Mouse (Mus musculus) left cerebral cortex, postnatal 10 days (tissue): Measurements from ENCODE around the gene Gm10100. TPM values are rescaled to one million over a fixed set of nuclear protein-coding genes. Genes with fewer than 3 reads are reported as not detected.
"Not testable (repeated sequence)": the region's sequence is repeated elsewhere in the genome, so short reads cannot be mapped to it uniquely, and the experiment has no call there.

Experiments used
- DNase-seq, 2 experiments: peaks; one replicate each; pipeline ENCODE4 v3.0.0; 2021 to 2022; ENCODE audit warnings: low spot score in 2 of 2, mixed read lengths in 1 of 2; ENCODE audit errors: extremely low spot score in 1 of 2
- intact Hi-C: fragments of 180-260 bp; cut with DNase I; formaldehyde crosslinking; loops from one replicate; pipeline ENCODE4 v1.15.1; 2025
- total RNA-seq, 2 experiments: library from RNA; stranded (reverse); gene quantifications; 2 replicates each; pipeline ENCODE4 v1.2.3; 2021

Gene Gm10100
- total RNA-seq: not detected

GRCm38 (mm10) chr10:77726186-77726585 is at the start of gene Gm10100:
TSS of gene Gm10100 (plus strand) at chr10:77726486.
- DNase-seq: no peak
- intact Hi-C loops: no loop called here

- intact Hi-C loops: no loop called here
- peak in 1 of 2 experiments; percentile 33 for DNase-seq
Observed at GRCm38 (mm10) chr10:77677562-77677961, 48.7 kb upstream of the Gm10100 start.

- intact Hi-C loops: no loop called here
- no peak for DNase-seq
Observed at GRCm38 (mm10) chr10:77682994-77683393, 43.3 kb upstream of the Gm10100 start.

- intact Hi-C loops: no loop called here
- no peak for DNase-seq
Observed at GRCm38 (mm10) chr10:77684181-77684580, 42.1 kb upstream of the Gm10100 start.

- no peak for DNase-seq
- intact Hi-C loops: no loop called here
Observed at GRCm38 (mm10) chr10:77685895-77686664, 40.2 kb upstream of the Gm10100 start, which contains the start of gene Tspear. TSS of gene Tspear (plus strand) at chr10:77686569.

GRCm38 (mm10) chr10:77687021-77687420 is 39.3 kb upstream of the Gm10100 start:
- DNase-seq: no peak
- intact Hi-C loops: no loop called here

GRCm38 (mm10) chr10:77690356-77690807 is 35.9 kb upstream of the Gm10100 start, which contains the start of gene Gm19402:
TSS of gene Gm19402 (minus strand) at chr10:77690757.
- DNase-seq, intact Hi-C loops: not testable (repeated sequence)

- DNase-seq: no peak
- intact Hi-C loops: no loop called here
Observed at GRCm38 (mm10) chr10:77697133-77697532, 29.2 kb upstream of the Gm10100 start, which contains the start of gene Gm9508. TSS of gene Gm9508 (minus strand) at chr10:77697233.

GRCm38 (mm10) chr10:77706326-77706725 is 20.0 kb upstream of the Gm10100 start, which contains the start of gene Gm10272:
TSS of gene Gm10272 (plus strand) at chr10:77706626.
- no peak for DNase-seq
- intact Hi-C loops: no loop called here

GRCm38 (mm10) chr10:77709831-77710230 is 16.5 kb upstream of the Gm10100 start:
- intact Hi-C loops: no loop called here
- no peak for DNase-seq

GRCm38 (mm10) chr10:77711157-77711556 is 15.1 kb upstream of the Gm10100 start, which contains the start of gene Gm10024:
TSS of gene Gm10024 (plus strand) at chr10:77711457.
- DNase-seq, intact Hi-C loops: not testable (repeated sequence)

- no peak for DNase-seq
- intact Hi-C loops: no loop called here
Observed at GRCm38 (mm10) chr10:77713734-77714133, 12.6 kb upstream of the Gm10100 start.

GRCm38 (mm10) chr10:77715507-77715906 is 10.8 kb upstream of the Gm10100 start, which contains the start of gene Gm10142:
TSS of gene Gm10142 (plus strand) at chr10:77715807.
- DNase-seq: no peak
- intact Hi-C loops: no loop called here

GRCm38 (mm10) chr10:77720299-77720698 is 6.0 kb upstream of the Gm10100 start, which contains the start of gene Krtap12-1:
TSS of gene Krtap12-1 (plus strand) at chr10:77720599.
- DNase-seq, intact Hi-C loops: not testable (repeated sequence)

GRCm38 (mm10) chr10:77724855-77725254 is 1.4 kb upstream of the Gm10100 start:
- no peak for DNase-seq
- intact Hi-C loops: no loop called here

- intact Hi-C loops: no loop called here
- DNase-seq: no peak
Observed at GRCm38 (mm10) chr10:77728280-77728679, 2.0 kb downstream of the Gm10100 start.

- intact Hi-C loops: no loop called here
- DNase-seq: no peak
Observed at GRCm38 (mm10) chr10:77729241-77729640, 3.0 kb downstream of the Gm10100 start.

GRCm38 (mm10) chr10:77735928-77736327 is 9.6 kb downstream of the Gm10100 start:
- no peak for DNase-seq
- intact Hi-C loops: no loop called here

GRCm38 (mm10) chr10:77738929-77739328 is 12.6 kb downstream of the Gm10100 start:
- intact Hi-C loops: no loop called here
- DNase-seq: no peak
